Mouse (Mus musculus): Measurements from ENCODE around the gene Rpl31. TPM values are rescaled to one million over a fixed set of nuclear protein-coding genes. Genes with fewer than 3 reads are reported as not detected.

Gene Rpl31
- polyA plus RNA-seq, 1 experiment from 2014 or later: 288 TPM

DNA sequence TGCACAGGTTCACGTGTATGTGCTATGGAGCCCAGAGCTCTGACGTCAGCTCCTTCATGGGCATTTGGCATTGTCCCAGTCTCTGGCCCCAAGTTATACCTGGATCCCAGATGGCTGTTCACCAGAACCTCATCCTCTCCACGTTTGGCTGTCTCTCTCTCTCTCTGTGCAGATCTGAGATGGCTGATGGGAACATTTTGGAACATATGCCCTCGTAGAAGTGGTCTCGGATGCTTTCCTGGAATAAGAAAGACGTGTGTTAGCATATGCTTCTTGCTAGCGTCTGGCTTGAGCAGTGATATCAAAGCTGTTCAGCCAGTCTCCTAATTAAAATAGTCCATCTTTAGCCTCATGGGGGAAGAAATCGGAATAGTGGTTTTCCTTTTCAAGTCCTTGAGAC, 30.9 kb upstream of the Rpl31 start:
- Histone ChIP-seq H3K4me2 (ENCODE audit: low read length) (no peak overlapping the region), H3K36me3 (ENCODE audit: control insufficient read depth, insufficient read depth) (no peaks in the 10 kb centered on the region), H3K27me3 (replicated peaks; ENCODE audit: control insufficient read depth, insufficient read depth, low read length) (no peaks in the 10 kb centered on the region), H3K4me3 (replicated peaks; ENCODE audit: low read length) (no peak overlapping the region), H3K9me3 (ENCODE audit: control insufficient read depth, low read length) (no peaks in the 10 kb centered on the region), H3K9ac (replicated peaks; ENCODE audit: low read depth, low read length) (no peak overlapping the region), H3K27ac (ENCODE audit: low read length) (no peak overlapping the region), H3K4me1 (replicated peaks; ENCODE audit: control insufficient read depth, insufficient read depth, low read length) (0 out of 2 replicates have a peak, but pooled peaks cover 4% of the 10 kb centered on the region)
- peak; percentile 45; the same call in 1 of the 2 replicates for ATAC-seq
- 63% methylated on average over 8 of the region's 8 CpGs for WGBS

DNA sequence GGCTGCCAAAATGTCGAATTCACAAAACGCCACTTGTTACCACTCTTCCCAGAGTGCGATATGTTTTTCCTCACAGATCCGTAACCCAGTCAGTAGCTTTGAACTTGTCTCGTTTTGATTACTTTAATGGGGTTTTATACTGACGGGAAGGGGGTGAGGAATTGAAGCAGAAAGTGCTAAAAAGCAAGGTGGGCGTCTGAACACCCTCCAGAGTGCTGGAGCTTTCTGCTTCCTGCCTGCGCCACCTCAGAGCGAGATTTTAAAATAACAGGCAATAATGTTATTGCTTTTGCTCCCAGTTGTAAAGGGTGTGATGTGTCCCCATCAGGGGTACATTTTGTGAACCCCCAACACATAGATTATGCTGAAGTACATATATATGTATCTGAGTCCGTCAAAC, 28.8 kb upstream of the Rpl31 start:
- WGBS: 70% methylated on average over 10 of the region's 10 CpGs
- no peak for ATAC-seq

DNA sequence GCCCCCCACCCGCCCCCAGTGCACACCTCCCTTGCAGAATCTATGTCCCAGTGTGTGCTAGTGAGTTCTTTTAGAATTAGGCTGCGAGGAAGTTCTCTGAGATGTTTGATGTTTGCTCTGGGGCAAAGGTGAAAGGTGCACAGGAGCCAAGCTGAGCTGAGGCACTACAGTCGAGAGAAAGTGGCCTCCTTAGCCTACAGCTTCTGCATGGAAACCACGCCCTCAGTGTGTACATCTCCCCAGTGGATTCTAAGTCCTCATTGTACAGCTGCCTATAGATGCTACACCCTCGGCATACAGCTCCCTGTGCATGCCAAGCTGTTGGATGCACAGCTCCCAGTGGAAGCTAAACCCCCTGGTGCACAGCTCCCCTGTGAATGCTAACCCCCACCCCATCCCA, 28.2 kb upstream of the Rpl31 start:
- WGBS: 51% methylated on average over 5 of the region's 5 CpGs
- H3K9ac ChIP-seq (replicated peaks; ENCODE audit: low read depth, low read length): no peak overlapping the region
- no peak overlapping the region for H3K27ac ChIP-seq (ENCODE audit: low read length)
- no peak for ATAC-seq
- H3K4me1 ChIP-seq (replicated peaks; ENCODE audit: control insufficient read depth, insufficient read depth, low read length): 0 out of 2 replicates have a peak, but pooled peaks cover 4% of the 10 kb centered on the region
- H3K4me3 ChIP-seq (replicated peaks; ENCODE audit: low read length): no peak overlapping the region
- H3K27me3 ChIP-seq (replicated peaks; ENCODE audit: control insufficient read depth, insufficient read depth, low read length): no peaks in the 10 kb centered on the region
- no peaks in the 10 kb centered on the region for H3K36me3 ChIP-seq (ENCODE audit: control insufficient read depth, insufficient read depth)
- H3K4me2 ChIP-seq (ENCODE audit: low read length): no peak overlapping the region
- H3K9me3 ChIP-seq (ENCODE audit: control insufficient read depth, low read length): no peaks in the 10 kb centered on the region

More for the DNA sequence above, 28.8 kb upstream of the Rpl31 start:
- Histone ChIP-seq H3K4me3 (replicated peaks; ENCODE audit: low read length) (no peak overlapping the region), H3K4me2 (ENCODE audit: low read length) (no peak overlapping the region), H3K36me3 (ENCODE audit: control insufficient read depth, insufficient read depth) (no peaks in the 10 kb centered on the region), H3K9ac (replicated peaks; ENCODE audit: low read depth, low read length) (no peak overlapping the region), H3K9me3 (ENCODE audit: control insufficient read depth, low read length) (no peaks in the 10 kb centered on the region), H3K27ac (ENCODE audit: low read length) (no peak overlapping the region), H3K4me1 (replicated peaks; ENCODE audit: control insufficient read depth, insufficient read depth, low read length) (0 out of 2 replicates have a peak, but pooled peaks cover 4% of the 10 kb centered on the region), H3K27me3 (replicated peaks; ENCODE audit: control insufficient read depth, insufficient read depth, low read length) (no peaks in the 10 kb centered on the region)

DNA sequence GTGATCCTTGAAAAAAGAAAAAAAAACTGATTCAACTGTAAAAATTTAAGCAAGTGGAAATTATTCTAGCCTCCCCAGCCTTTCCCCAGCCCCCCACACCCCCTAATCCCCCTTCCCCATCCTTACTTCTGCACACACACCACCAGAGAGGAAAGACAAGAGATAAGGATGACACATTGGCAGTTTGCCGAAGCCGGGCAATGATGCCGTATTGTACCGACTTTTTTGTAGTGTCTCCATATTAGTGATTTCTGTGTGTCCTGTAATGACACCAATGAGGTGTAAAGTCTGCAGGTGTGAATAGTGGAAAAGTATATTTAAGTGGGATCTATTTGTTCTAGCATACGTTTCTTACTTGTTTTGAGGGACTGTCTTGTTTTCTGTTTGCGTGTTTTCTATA, 27.5 kb upstream of the Rpl31 start:
- no peak overlapping the region for H3K4me3 ChIP-seq (replicated peaks; ENCODE audit: low read length)
- H3K9ac ChIP-seq (replicated peaks; ENCODE audit: low read depth, low read length): no peak overlapping the region
- H3K4me1 ChIP-seq (replicated peaks; ENCODE audit: control insufficient read depth, insufficient read depth, low read length): 0 out of 2 replicates have a peak, but pooled peaks cover 4% of the 10 kb centered on the region
- H3K4me2 ChIP-seq (ENCODE audit: low read length): no peak overlapping the region
- WGBS: 83% methylated on average over 6 of the region's 6 CpGs
- no peaks in the 10 kb centered on the region for H3K27me3 ChIP-seq (replicated peaks; ENCODE audit: control insufficient read depth, insufficient read depth, low read length)
- H3K27ac ChIP-seq (ENCODE audit: low read length): no peak overlapping the region
- no peaks in the 10 kb centered on the region for H3K36me3 ChIP-seq (ENCODE audit: control insufficient read depth, insufficient read depth)
- no peak for ATAC-seq
- no peaks in the 10 kb centered on the region for H3K9me3 ChIP-seq (ENCODE audit: control insufficient read depth, low read length)

DNA sequence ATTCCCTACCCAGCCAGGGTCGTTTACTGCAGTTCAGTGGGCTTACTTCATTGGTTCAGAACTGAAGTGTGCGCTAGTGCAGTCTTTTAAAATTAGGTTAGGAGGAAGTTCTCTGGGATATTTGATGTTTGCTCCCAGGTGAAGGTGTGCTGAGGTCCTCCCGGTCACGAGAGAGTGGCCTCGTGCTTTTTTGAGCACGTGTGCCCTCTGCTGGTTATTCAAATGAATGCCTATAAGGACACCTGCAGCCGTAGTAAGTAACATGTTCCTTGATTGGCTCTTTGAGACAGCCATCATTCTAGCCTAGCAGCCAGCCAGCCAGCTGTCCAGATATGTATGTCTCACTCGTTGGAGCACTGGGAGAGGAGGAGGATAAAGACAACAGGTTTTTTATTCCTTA, 27.0 kb upstream of the Rpl31 start:
- Histone ChIP-seq H3K9ac (replicated peaks; ENCODE audit: low read depth, low read length) (no peak overlapping the region), H3K4me2 (ENCODE audit: low read length) (no peak overlapping the region), H3K9me3 (ENCODE audit: control insufficient read depth, low read length) (no peaks in the 10 kb centered on the region), H3K27ac (ENCODE audit: low read length) (no peak overlapping the region), H3K4me3 (replicated peaks; ENCODE audit: low read length) (no peak overlapping the region), H3K36me3 (ENCODE audit: control insufficient read depth, insufficient read depth) (no peaks in the 10 kb centered on the region), H3K27me3 (replicated peaks; ENCODE audit: control insufficient read depth, insufficient read depth, low read length) (no peaks in the 10 kb centered on the region), H3K4me1 (replicated peaks; ENCODE audit: control insufficient read depth, insufficient read depth, low read length) (0 out of 2 replicates have a peak, but pooled peaks cover 4% of the 10 kb centered on the region)
- WGBS: 15% methylated on average over 8 of the region's 8 CpGs
- ATAC-seq: peak; percentile 26; the same call in 1 of the 2 replicates

DNA sequence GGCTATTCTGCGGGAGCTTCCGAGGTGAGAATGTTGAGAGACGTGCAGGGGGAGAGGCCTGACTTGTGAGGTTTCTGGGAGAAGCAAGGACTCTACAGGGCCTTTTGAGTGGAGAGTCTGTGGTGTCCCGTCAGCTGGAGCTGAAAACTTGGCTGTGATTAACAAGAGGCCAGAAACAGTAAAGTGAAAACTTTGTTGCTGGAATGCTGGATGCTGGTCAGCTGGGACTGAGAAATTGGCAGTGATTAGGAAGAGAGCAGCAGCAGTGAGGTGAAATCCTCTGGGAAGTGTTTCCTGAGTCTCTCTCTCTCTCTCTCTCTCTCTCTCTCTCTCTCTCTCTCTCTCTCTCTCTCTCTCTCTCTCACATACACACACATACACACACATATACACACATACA, 25.8 kb upstream of the Rpl31 start:
- Histone ChIP-seq H3K9me3 (ENCODE audit: control insufficient read depth, low read length) (no peaks in the 10 kb centered on the region), H3K4me3 (replicated peaks; ENCODE audit: low read length) (no peak overlapping the region), H3K9ac (replicated peaks; ENCODE audit: low read depth, low read length) (no peak overlapping the region), H3K4me2 (ENCODE audit: low read length) (no peak overlapping the region), H3K27me3 (replicated peaks; ENCODE audit: control insufficient read depth, insufficient read depth, low read length) (no peaks in the 10 kb centered on the region), H3K36me3 (ENCODE audit: control insufficient read depth, insufficient read depth) (no peaks in the 10 kb centered on the region), H3K27ac (ENCODE audit: low read length) (no peak overlapping the region), H3K4me1 (replicated peaks; ENCODE audit: control insufficient read depth, insufficient read depth, low read length) (no peaks in the 10 kb centered on the region)
- no peak for ATAC-seq
- WGBS: 87% methylated on average over 4 of the region's 4 CpGs

DNA sequence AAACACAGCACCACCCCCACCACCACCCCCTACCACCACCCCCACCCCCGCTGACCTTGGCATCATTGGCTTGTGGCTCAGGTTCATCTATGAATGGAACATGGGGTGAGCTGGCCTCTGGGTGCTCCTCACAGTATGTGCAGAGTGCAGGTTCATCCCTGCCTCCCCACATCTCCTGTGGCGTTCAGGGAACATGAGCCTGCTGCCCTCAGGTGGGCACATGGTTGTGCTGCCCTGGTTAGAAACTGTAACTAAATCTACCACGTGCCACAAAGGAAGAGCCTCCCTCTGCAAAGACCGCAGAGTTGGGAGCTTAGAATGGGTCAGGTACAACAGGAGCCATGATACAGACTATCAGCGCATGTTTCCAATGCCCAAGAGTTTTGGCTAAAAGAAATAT, 24.4 kb upstream of the Rpl31 start:
- Histone ChIP-seq H3K4me1 (replicated peaks; ENCODE audit: control insufficient read depth, insufficient read depth, low read length) (no peaks in the 10 kb centered on the region), H3K4me2 (ENCODE audit: low read length) (no peak overlapping the region), H3K9ac (replicated peaks; ENCODE audit: low read depth, low read length) (no peak overlapping the region), H3K9me3 (ENCODE audit: control insufficient read depth, low read length) (no peaks in the 10 kb centered on the region), H3K4me3 (replicated peaks; ENCODE audit: low read length) (no peak overlapping the region), H3K36me3 (ENCODE audit: control insufficient read depth, insufficient read depth) (no peaks in the 10 kb centered on the region), H3K27ac (ENCODE audit: low read length) (no peak overlapping the region), H3K27me3 (replicated peaks; ENCODE audit: control insufficient read depth, insufficient read depth, low read length) (no peaks in the 10 kb centered on the region)
- WGBS: 71% methylated on average over 5 of the region's 5 CpGs
- ATAC-seq: no peak

DNA sequence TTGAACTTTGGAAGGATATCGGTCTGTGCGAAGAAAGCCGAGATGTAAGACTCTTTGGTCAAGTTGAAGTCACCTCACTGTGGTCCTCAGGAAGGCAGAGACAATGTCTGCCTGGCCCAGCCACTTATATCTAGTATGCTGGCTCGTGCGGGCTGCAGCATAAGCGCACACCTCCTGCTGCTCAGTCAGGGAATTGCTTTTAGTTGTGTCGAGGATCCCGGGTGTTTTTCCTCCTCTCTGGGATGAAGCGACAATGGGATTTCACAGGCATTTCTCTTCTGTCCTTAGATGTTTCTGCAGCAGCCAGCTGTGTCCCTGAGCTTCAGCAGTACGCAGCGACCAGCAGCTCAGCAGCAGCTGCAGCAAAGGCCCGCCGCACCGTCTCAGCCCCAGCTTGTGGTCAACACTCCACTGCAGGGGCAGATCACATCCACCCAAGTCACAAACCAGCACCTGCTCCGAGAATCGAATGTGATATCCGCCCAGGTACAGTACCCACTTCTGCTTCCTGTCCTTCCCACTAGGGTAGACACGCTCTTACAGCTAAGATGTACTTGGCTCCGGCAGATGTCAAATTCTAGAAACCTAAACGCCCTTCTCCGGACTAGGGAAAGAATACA, 22.6 kb upstream of the Rpl31 start:
- H3K27me3 ChIP-seq (replicated peaks; ENCODE audit: control insufficient read depth, insufficient read depth, low read length): no peaks in the 10 kb centered on the region
- peak; percentile 57 for ATAC-seq
- WGBS: 61% methylated on average over 21 of the region's 21 CpGs
- H3K4me3 ChIP-seq (replicated peaks; ENCODE audit: low read length): no peak overlapping the region
- no peaks in the 10 kb centered on the region; the same call in 1 of the 2 replicates for H3K4me1 ChIP-seq (replicated peaks; ENCODE audit: control insufficient read depth, insufficient read depth, low read length)
- H3K9ac ChIP-seq (replicated peaks; ENCODE audit: low read depth, low read length): no peak overlapping the region
- no peaks in the 10 kb centered on the region for H3K36me3 ChIP-seq (ENCODE audit: control insufficient read depth, insufficient read depth)
- no peak overlapping the region for H3K27ac ChIP-seq (ENCODE audit: low read length)
- H3K4me2 ChIP-seq (ENCODE audit: low read length): no peak overlapping the region
- no peaks in the 10 kb centered on the region for H3K9me3 ChIP-seq (ENCODE audit: control insufficient read depth, low read length)

DNA sequence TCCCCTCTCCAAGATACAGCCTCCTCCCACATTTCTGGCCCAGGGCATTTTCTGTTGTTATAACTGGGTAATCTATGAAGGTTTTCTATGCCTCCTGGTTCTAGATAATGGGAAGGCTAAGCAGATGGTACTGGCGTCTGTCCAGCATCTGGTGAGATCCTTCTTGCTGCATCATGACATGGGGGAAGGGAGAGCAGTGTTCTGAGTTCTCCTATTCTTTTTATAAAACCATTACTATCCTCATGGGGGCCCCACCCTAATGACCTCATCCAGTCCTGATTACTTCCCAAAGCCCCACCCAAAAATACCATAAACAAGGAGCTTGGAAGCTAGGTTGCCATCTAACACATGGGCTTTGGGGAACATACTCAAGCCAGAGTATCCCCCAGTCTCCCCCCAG, 18.6 kb upstream of the Rpl31 start:
- H3K4me1 ChIP-seq (replicated peaks; ENCODE audit: control insufficient read depth, insufficient read depth, low read length): no peaks in the 10 kb centered on the region; the same call in 1 of the 2 replicates
- H3K4me3 ChIP-seq (replicated peaks; ENCODE audit: low read length): no peak overlapping the region
- no peak overlapping the region for H3K4me2 ChIP-seq (ENCODE audit: low read length)
- H3K27me3 ChIP-seq (replicated peaks; ENCODE audit: control insufficient read depth, insufficient read depth, low read length): no peaks in the 10 kb centered on the region
- no peak overlapping the region for H3K9ac ChIP-seq (replicated peaks; ENCODE audit: low read depth, low read length)
- H3K27ac ChIP-seq (ENCODE audit: low read length): no peak overlapping the region
- ATAC-seq: no peak
- H3K9me3 ChIP-seq (ENCODE audit: control insufficient read depth, low read length): no peaks in the 10 kb centered on the region
- H3K36me3 ChIP-seq (ENCODE audit: control insufficient read depth, insufficient read depth): no peaks in the 10 kb centered on the region
- WGBS: 89% methylated on average over 1 of the region's 1 CpGs

DNA sequence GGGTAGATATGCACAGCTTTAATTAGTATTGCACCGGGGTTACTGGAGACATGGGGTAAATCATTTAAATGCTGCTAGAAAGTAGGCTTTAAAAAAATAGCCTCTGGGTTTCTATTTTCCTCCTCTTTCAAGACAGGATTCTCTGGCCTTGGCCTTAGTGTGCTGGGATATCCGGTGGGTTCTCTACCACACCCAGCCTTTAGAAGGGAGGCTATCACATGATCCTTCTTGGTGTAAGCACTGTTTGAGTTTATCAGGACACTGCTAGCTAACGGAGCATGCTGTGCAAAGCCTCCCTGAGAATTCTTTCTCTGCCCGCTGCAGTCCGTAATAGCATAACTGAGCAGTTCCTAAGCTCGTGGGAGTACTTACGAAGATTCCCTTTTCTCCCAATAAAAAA, 18.2 kb upstream of the Rpl31 start:
- H3K4me1 ChIP-seq (replicated peaks; ENCODE audit: control insufficient read depth, insufficient read depth, low read length): no peaks in the 10 kb centered on the region; the same call in 1 of the 2 replicates
- no peak for ATAC-seq
- WGBS: 81% methylated on average over 7 of the region's 7 CpGs

More for the DNA sequence above, 18.2 kb upstream of the Rpl31 start:
- no peaks in the 10 kb centered on the region for H3K27me3 ChIP-seq (replicated peaks; ENCODE audit: control insufficient read depth, insufficient read depth, low read length)
- H3K36me3 ChIP-seq (ENCODE audit: control insufficient read depth, insufficient read depth): no peaks in the 10 kb centered on the region
- no peak overlapping the region for H3K4me2 ChIP-seq (ENCODE audit: low read length)
- no peak overlapping the region for H3K4me3 ChIP-seq (replicated peaks; ENCODE audit: low read length)
- H3K9ac ChIP-seq (replicated peaks; ENCODE audit: low read depth, low read length): no peak overlapping the region
- no peaks in the 10 kb centered on the region for H3K9me3 ChIP-seq (ENCODE audit: control insufficient read depth, low read length)
- no peak overlapping the region for H3K27ac ChIP-seq (ENCODE audit: low read length)

All from forebrain, embryonic 16.5 days (tissue).